Mouse (Mus musculus) layer of hippocampus, adult 18-20 months (tissue): ENCODE measurements at regions not wholly inside any gene's neighbourhood (a gene's known extent, or its start where the extent isn't known, plus 50 kb on each side); places are given as distances from the start of the nearest gene placed in this dataset.
A peak's percentile ranks its signal among the peaks of the same experiment; 100 is the strongest.

Experiments
- DNase-seq, 2 experiments: peaks; one replicate each; pipeline ENCODE4 v3.0.0; 2022; ENCODE audit warnings: low spot score in 2 of 2

DNA sequence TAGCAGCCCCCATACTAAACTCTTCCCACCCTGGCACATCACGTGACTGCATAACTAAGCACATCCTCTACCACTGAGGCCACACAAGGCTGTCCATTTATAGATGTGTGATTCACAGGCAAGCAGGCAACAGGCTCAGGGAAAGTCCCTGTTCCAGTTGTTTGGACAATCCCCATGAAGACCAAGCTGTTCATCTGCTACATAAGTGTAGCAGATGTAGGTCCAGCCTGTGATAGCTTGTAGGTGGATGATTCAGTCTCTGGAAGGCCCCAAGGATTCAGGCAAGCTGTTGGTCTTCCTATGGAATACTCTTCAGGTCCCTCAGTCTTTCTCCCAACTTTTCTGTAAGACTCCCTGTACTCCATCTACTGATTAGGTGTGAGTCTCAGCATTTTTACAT, 1334.7 kb upstream of the Alcam start:
- peak in 1 of 2 experiments; percentile 1 for DNase-seq
